Mouse (Mus musculus) megakaryocyte-erythroid progenitor cell, adult 5-6 weeks (primary cell): ENCODE measurements around the gene Stip1. TPM values are rescaled to one million over a fixed set of nuclear protein-coding genes. Genes with fewer than 3 reads are reported as not detected.
"Not testable (repeated sequence)": the region's sequence is repeated elsewhere in the genome, so short reads cannot be mapped to it uniquely, and the experiment has no call there.

ENCODE experiments used
- ATAC-seq: replicated peaks from 2 replicates; pipeline ENCODE4 v1.8.0; 2016; ENCODE audit warnings: mild to moderate bottlenecking, inconsistent platforms; ENCODE audit not compliant: severe bottlenecking, poor library complexity, low FRiP score, low TSS enrichment
- total RNA-seq, 2 experiments: library from RNA; stranded (forward) in 1 of 2; stranded (reverse) in 1 of 2; fragments of 200-1000, 215-1000 nt in 1 of 2; fragments of >200 nt in 1 of 2; fragmentation: Nextera tagmentation in 1 of 2; gene quantifications; 2 replicates each; pipeline ENCODE4 v1.2.3; 2014 to 2017

Gene Stip1
- total RNA-seq, 2 experiments from 2014 or later: 212 to 310 TPM

- ATAC-seq: peak; percentile 15
These were observed 27.1 kb upstream of the Stip1 start for GRCm38 (mm10) chr19:7066828-7067342.

DNA sequence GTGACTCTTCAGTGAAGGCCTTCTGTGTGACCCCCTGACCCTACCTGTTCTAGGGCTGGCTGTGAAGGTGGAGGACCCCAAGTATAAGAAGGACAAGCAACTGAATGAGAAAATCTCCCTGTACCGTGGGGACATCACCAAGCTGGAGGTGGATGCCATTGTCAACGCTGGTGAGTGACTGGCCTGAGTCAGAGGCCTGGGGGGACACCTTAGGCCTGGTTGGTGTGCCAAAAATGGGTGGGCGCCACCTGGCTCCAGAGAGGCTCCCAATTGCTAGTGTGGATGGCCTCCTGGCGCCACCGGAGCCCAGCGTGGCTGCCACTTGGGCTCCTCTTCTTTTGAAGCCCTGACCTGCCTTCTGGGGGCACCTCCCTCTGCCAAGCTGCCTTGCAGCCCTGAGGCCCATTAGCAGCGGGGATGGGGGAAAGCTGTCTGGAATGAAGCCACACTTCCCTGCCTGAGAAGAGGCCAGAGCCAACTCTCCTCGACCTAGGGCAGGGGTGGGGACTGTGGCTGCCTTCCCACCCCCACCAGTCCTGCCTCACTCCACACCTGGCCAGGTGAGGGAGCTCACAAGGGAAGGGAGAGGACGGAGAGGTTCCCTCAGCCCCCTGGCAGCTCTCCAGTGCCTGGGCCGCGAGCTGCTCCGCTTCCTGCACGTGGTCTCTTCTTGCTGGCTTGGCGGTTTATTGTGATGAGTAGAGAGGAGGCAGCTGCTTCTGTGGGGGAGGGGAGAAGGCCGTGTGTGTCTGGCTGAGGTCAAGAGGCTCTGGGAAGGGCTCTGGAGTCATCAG lies 26.5 kb upstream of the Stip1 start:
- ATAC-seq: no peak

- peak; percentile 53 for ATAC-seq
These were observed 24.8 kb upstream of the Stip1 start for GRCm38 (mm10) chr19:7064571-7064970.

GRCm38 (mm10) chr19:7062916-7063315 lies 23.1 kb upstream of the Stip1 start:
- ATAC-seq: no peak

DNA sequence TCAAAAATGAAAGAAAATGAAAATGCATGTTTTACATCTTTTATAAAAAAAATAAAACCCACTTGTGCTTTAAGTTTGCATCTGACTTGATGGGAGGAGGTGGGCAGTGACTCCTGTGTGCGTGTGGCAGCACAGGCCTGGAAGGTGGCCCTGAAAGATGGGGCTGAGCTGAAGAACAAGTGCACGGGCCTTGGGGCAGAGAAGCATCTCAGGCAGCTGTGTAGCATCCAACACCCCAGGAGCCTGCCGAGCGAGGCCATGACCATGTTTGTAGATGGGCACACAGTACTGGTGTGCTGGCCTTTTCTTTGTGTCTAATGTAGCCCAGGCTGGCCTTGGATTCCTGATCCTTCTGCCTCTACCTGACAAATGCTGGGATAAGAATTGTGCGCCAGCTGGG lies 22.3 kb upstream of the Stip1 start:
- no peak for ATAC-seq

DNA sequence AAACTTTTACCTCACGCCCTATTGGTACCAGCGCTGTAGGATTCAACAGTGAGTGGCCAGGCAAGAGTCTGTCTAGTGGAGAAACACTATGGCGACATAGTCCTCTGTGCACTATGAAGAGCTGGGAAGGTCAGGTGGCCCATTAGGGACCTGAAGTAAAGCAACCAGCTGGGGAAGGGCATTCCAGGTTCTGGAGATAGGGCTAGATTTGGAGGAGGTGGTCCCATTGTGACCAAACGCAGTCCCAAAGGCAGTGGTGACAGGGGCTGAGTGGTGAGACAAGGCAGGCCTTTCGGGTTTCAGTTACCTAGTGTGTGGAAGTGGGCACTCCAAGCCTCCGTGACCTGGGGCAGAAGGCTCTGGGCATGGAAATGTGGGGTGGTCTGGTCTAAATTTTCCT lies 18.8 kb upstream of the Stip1 start:
- no peak for ATAC-seq

- ATAC-seq: peak; percentile 87
These were observed 18.0 kb upstream of the Stip1 start for GRCm38 (mm10) chr19:7057722-7058207.

DNA sequence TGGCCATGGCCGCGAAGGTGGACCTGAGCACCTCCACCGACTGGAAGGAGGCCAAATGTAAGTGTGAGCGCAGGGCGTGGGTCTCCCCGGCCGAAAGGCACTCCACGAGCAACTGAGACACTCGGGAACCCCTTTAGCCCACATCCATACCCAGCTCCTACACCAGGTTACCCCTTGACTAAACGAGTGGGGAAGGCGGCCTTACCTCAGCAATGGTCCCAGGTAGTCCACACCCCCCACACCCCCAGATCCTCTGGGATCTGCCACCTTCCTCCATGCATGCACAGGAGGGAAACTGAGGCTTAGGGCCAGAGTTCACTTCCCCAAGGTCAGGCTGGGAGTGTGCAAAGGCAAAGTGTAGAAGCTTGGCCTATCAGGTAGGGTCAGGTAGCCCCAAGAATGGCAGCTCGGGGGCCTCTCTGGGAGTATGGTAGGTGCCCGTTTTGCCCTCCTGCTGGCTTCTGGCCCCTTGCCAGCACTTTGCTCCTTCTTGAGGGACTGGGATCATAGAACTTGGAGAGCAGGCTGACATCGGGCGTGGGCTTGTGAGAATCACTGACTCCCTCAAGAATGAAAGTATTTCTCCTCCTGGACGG lies 17.5 kb upstream of the Stip1 start:
- ATAC-seq: peak; percentile 0; the same call in 1 of the 2 replicates

DNA sequence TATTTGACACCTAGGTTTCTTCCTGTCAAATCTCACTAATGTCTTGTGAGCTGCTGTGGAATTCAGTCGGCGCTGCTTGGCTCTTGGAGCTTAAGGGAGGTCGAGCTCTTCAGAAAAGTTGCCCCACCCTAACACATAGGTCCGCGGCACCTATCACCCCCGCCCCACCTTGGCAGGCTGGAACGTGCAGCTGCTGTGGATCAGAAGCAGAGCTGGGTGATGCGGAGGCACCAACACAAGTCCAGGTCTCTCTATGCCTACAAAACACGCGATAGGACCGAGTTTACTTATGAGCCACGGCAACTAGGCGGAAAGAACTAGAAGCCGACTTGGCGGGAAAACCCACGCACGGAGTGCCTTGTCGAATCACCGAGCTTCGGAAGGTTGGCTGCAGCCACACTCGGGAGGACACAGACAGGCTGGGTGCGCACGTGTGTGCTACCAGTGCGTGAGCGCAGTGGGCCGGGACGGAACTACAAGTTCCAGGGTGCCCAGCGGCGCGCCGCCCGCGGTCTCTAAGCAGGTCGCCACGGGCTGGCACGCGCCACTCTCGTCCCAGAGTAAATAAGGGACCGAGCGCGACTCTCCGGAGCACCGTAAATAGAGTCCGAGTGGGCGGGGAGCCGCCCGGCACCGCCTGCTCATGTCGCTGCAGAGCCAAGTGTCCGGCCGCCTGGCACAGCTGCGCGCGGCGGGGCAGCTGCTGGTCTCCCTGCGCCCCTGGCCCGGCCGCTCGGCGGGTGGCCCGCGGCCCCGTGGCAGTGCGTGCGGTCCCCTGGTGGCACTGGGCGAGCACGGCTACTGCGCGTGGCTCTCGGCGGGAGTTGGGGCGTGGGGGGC lies 16.7 kb upstream of the Stip1 start, which contains the start of gene Macrod1:
Gene Macrod1, plus strand, starts transcription at position 563 of the 840 bp plus-strand sequence.
- ATAC-seq: peak; percentile 88

DNA sequence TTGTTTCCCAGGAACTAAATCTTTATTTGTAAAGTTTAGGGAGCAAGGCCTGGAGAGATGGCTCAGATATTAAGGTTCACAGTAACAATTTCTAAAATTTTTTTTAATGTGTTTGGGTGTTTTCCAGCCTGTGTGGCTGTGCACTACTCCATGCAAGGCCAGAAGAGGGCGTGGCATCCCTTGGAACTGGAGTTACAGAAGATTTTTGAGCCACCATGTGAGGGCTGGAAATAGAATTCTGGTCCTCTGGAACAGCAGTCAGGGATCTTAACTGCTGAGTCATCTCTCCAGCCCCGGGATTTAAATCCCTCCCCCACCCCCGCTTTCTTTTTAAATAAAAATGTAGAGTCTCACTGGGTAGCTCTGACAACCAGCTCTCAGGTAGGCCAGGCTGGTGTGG lies 15.4 kb upstream of the Stip1 start:
- ATAC-seq: no peak

GRCm38 (mm10) chr19:7054772-7055171 lies 15.0 kb upstream of the Stip1 start:
- no peak for ATAC-seq

DNA sequence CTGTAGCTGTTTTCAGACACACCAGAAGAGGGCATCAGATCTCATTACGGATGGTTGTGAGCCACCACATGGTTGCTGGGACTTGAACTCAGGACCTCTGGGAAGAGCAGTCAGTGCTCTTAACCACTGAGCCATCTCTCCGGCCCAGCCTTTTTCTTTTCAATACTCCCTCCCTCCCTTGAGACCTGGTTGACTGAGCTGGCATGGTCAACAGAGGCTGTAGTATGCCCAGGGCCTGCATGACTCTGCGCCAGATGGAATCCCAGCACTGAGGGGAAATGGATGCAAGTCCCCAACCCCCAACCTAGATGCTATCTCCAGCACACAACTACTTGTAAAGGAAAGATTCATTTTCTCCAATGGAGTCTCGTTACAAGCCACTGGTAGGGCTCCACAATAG lies 13.6 kb upstream of the Stip1 start:
- ATAC-seq: not testable (repeated sequence)

- ATAC-seq: no peak
These were observed 4.9 kb upstream of the Stip1 start for GRCm38 (mm10) chr19:7044706-7045105.

DNA sequence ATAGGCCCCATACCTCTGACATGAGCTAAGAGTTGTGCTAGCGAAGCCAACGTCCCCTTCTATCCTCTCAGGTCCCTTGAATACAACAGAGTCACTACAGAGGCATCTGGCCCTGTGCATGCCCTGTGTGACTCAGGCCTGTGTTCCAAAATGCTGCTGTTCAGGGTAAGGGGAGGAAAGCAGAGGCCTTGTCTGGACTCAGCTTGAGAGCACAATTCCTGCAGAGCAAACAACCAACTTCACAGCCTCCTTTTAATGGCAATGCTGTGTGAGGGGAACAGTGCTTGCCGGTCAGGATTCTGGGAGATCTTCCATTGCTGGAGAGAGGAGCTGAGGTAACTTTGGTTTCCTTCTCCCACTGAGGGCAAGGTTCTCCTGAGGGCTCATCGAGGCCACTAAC lies 4.5 kb upstream of the Stip1 start:
- no peak for ATAC-seq

GRCm38 (mm10) chr19:7041171-7041570 lies 1.4 kb upstream of the Stip1 start:
- no peak for ATAC-seq

GRCm38 (mm10) chr19:7040637-7041130 lies 917 bp upstream of the Stip1 start:
- ATAC-seq: 0 out of 2 replicates have a peak, but pooled peaks have one; percentile 14

DNA sequence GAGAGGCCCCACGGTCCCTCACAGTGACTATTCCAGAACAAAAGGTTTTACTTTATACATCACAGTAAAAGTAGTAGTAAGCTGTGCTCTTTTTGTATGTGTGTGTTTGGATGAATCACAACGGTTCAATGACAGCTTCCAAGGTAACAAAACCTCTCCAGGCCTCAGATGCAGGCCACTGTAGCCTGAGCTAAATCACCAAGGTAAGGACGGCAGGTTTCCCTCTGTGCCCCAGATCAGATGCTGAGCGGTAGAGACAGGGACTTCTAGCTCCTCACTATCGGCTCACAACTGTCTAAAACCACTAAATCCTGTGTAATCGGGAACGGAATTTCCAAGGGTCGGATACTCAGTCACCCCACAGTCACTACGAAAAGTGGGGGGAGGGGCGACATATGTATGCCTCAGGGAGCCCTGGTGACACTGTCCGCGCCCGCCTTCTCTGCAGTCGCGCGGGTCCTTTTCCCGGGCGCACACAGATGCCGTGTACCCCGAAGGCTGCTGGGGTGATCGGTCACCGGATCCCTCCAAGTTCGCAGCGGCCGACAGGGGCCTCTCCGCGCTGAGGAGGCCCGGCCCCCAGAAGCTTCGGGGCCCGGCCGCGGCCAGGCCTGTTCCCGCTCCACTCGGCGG lies 563 bp downstream of the Stip1 start:
- 0 out of 2 replicates have a peak, but pooled peaks have one; percentile 9 for ATAC-seq

GRCm38 (mm10) chr19:7034006-7034405 lies 5.8 kb downstream of the Stip1 start:
- no peak for ATAC-seq

DNA sequence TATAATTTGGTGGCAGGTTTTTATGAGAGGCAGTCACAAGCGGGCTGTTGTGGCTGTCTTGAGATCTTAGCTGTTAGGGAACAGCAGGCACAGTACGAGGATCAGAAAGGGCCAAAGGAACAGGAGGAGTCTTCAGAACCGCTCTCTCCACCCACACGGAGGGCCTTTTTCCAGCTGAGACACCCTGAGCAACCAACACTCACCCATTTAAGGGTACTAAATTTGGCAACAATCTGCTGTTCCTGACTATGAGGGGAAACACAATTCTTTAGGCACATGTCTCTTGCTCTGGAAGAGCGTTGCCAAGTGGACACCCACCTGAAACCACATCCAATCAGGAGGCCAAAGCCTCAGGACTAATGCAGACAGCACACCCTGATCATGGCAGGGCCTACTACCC lies 10.2 kb downstream of the Stip1 start:
- ATAC-seq: no peak
